Mouse (Mus musculus): ENCODE data around the gene Brix1. TPM values are rescaled to one million over a fixed set of nuclear protein-coding genes. Genes with fewer than 3 reads are reported as not detected.

Brix1 gene
- total and polyA plus RNA-seq, 3 experiments, result 25.3 to 354 (median 93.4) TPM

DNA sequence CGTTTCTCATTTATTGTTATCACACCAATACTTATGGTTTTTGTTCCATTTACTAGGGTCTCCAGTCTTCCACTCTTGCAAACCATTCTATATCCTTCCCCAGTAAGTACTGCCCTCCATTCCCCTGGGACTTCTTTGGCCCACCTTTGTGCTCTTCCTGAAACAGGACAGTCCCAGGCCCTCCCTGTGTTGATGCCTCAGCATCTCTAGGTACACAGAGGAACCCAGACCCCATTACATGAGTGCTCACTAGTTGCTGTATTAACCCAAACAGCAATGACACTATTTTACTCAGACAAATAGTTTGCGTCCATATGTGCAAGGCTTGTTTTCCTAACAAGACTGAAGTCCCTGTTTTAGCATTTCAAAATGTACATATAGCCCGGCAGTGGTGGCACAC lies 17.0 kb downstream of the Brix1 start:
- H3K4me1 ChIP-seq (ENCODE audit: control insufficient read depth in 1 of 2, insufficient read depth in 2 of 2), result peaks cover 4 to 24% of the 10 kb centered on the region in 2 experiments
- no peak for DNase-seq (ENCODE audit: extremely low read depth)
- in situ Hi-C loops (cut with MboI; ENCODE audit: low pct_ligation_motif_present, low pct_unique_long_range_greater_than_20kb, low sequenced_read_pairs), result no loop called here
- H3K27ac ChIP-seq (ENCODE audit: insufficient read depth, low read depth), result no peak overlapping the region
- H3K9ac ChIP-seq (ENCODE audit: insufficient read depth, low read depth), result no peak overlapping the region
- TF ChIP-seq TCF12 (IDR thresholded peaks at IDR 0.05; ENCODE audit: low read depth, low read length) (no peak), SMC3 (IDR thresholded peaks at IDR 0.05; ENCODE audit: low read depth, low read length) (no peak), IRF4 (IDR thresholded peaks at IDR 0.05; ENCODE audit: low read depth, low read length) (no peak), NELFE (IDR thresholded peaks at IDR 0.05; ENCODE audit: low read depth, low read length) (no peak), POLR2A (IDR thresholded peaks at IDR 0.05; ENCODE audit: low read depth, low read length) (no peak), MAZ (IDR thresholded peaks at IDR 0.05; ENCODE audit: low read depth, low read length) (no peak), USF2 (conservative IDR thresholded peaks at IDR 0.05; ENCODE audit: low read depth, low read length) (no peak), RCOR1 (conservative IDR thresholded peaks at IDR 0.05; ENCODE audit: low read depth, low read length) (no peak), MAFK (IDR thresholded peaks at IDR 0.05; ENCODE audit: insufficient replicate concordance, low read length) (no peak), ELF1 (IDR thresholded peaks at IDR 0.05; ENCODE audit: low read depth, low read length) (no peak), ZKSCAN1 (IDR thresholded peaks at IDR 0.05; ENCODE audit: borderline replicate concordance, low read depth, low read length) (no peak), USF1 (IDR thresholded peaks at IDR 0.05; ENCODE audit: low read depth, low read length) (no peak), TBP (conservative IDR thresholded peaks at IDR 0.05; ENCODE audit: low read depth, low read length) (no peak), MEF2A (IDR thresholded peaks at IDR 0.05; ENCODE audit: borderline replicate concordance, low read depth, low read length) (no peak), RAD21 (IDR thresholded peaks at IDR 0.05; ENCODE audit: low read depth, low read length) (no peak), BHLHE40 (IDR thresholded peaks at IDR 0.05; ENCODE audit: low read depth, low read length) (no peak), CHD2 (IDR thresholded peaks at IDR 0.05; ENCODE audit: low read length) (no peak)
- dilution Hi-C loops (cut with MboI; ENCODE audit: extremely low pct_ligation_motif_present, extremely low pct_unique_long_range_greater_than_20kb, low sequenced_read_pairs), result no loop called here
- H3K79me2 ChIP-seq (replicated peaks; ENCODE audit: control insufficient read depth, extremely low read depth, insufficient read depth, poor library complexity, severe bottlenecking), result peaks cover 22% of the 10 kb centered on the region
- H3K27me3 ChIP-seq (replicated peaks), result no peaks in the 10 kb centered on the region
- peak overlapping the region; percentile 91; the same call in 1 of the 2 replicates for H3K4me2 ChIP-seq (ENCODE audit: insufficient read depth, low read depth, poor library complexity, severe bottlenecking)
- no peaks in the 10 kb centered on the region for H3K9me3 ChIP-seq (replicated peaks; ENCODE audit: low read length)
- peaks cover 0 to 12% of the 10 kb centered on the region in 2 experiments for H3K36me3 ChIP-seq (replicated peaks in 1 of 2; ENCODE audit: control insufficient read depth in 1 of 2, insufficient read depth in 1 of 2, low read length in 1 of 2)
- no peak overlapping the region for H3K4me3 ChIP-seq (replicated peaks in 1 of 3; ENCODE audit: low read depth in 2 of 3, low read length in 2 of 3, poor library complexity in 1 of 3)

DNA sequence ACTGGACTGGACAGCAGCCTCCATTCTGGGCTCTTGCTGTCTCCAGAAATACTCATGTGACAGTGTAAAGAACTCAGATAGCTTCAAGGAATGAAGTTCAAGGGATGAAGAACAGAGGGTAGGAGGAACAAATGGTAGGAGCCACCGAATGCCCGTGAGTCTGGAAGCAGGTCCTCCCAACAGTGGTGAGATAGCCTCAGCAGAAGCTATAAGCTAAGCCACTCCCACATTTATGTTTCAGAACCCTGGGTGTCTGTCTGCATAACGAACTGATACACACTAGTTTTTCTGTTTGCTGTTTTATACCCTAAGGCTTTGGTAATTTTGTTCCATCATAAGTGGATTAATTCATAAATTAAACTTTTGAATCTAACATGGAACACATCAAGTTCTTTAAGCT lies 21.1 kb downstream of the Brix1 start:
- Histone ChIP-seq H3K4me3 (replicated peaks in 1 of 3; ENCODE audit: low read depth in 2 of 3, low read length in 2 of 3, poor library complexity in 1 of 3) (no peak overlapping the region), H3K27me3 (replicated peaks) (no peaks in the 10 kb centered on the region), H3K9ac (ENCODE audit: insufficient read depth, low read depth) (no peak overlapping the region), H3K79me2 (replicated peaks; ENCODE audit: control insufficient read depth, extremely low read depth, insufficient read depth, poor library complexity, severe bottlenecking) (peaks cover 21% of the 10 kb centered on the region), H3K36me3 (replicated peaks in 1 of 2; ENCODE audit: control insufficient read depth in 1 of 2, insufficient read depth in 1 of 2, low read length in 1 of 2) (peaks cover 6 to 41% of the 10 kb centered on the region in 2 experiments), H3K4me1 (ENCODE audit: control insufficient read depth in 1 of 2, insufficient read depth in 2 of 2) (peaks cover 4 to 22% of the 10 kb centered on the region in 2 experiments), H3K9me3 (replicated peaks; ENCODE audit: low read length) (no peaks in the 10 kb centered on the region), H3K4me2 (ENCODE audit: insufficient read depth, low read depth, poor library complexity, severe bottlenecking) (no peak overlapping the region), H3K27ac (ENCODE audit: insufficient read depth, low read depth) (no peak overlapping the region)
- dilution Hi-C loops (cut with MboI; ENCODE audit: extremely low pct_ligation_motif_present, extremely low pct_unique_long_range_greater_than_20kb, low sequenced_read_pairs), result no loop called here
- no peak for DNase-seq (ENCODE audit: extremely low read depth)
- TF ChIP-seq IRF4 (IDR thresholded peaks at IDR 0.05; ENCODE audit: low read depth, low read length) (no peak), E2F4 (IDR thresholded peaks at IDR 0.05; ENCODE audit: insufficient replicate concordance, low read depth, low read length) (no peak), RCOR1 (conservative IDR thresholded peaks at IDR 0.05; ENCODE audit: low read depth, low read length) (no peak), GABPA (IDR thresholded peaks at IDR 0.05; ENCODE audit: insufficient replicate concordance, low read depth, low read length) (no peak), USF1 (IDR thresholded peaks at IDR 0.05; ENCODE audit: low read depth, low read length) (no peak), TCF12 (IDR thresholded peaks at IDR 0.05; ENCODE audit: low read depth, low read length) (no peak), HCFC1 (IDR thresholded peaks at IDR 0.05; ENCODE audit: low read depth, low read length) (no peak), ZNF384 (IDR thresholded peaks at IDR 0.05; ENCODE audit: low read depth, low read length) (no peak), POLR2AphosphoS2 (IDR thresholded peaks at IDR 0.05; ENCODE audit: low read depth, low read length) (no peak), ZMIZ1 (IDR thresholded peaks at IDR 0.05; ENCODE audit: low read depth, low read length) (no peak), JUN (IDR thresholded peaks at IDR 0.05; ENCODE audit: insufficient read depth, low read depth, low read length) (no peak)
- in situ Hi-C loops (cut with MboI; ENCODE audit: low pct_ligation_motif_present, low pct_unique_long_range_greater_than_20kb, low sequenced_read_pairs), result no loop called here
